Mouse (Mus musculus): ENCODE data around the gene Anxa6. TPM values are rescaled to one million over a fixed set of nuclear protein-coding genes. Genes with fewer than 3 reads are reported as not detected.

Gene Anxa6
- total and polyA plus RNA-seq, 3 experiments = 47.0 to 49.4 TPM; not detected in 1

DNA sequence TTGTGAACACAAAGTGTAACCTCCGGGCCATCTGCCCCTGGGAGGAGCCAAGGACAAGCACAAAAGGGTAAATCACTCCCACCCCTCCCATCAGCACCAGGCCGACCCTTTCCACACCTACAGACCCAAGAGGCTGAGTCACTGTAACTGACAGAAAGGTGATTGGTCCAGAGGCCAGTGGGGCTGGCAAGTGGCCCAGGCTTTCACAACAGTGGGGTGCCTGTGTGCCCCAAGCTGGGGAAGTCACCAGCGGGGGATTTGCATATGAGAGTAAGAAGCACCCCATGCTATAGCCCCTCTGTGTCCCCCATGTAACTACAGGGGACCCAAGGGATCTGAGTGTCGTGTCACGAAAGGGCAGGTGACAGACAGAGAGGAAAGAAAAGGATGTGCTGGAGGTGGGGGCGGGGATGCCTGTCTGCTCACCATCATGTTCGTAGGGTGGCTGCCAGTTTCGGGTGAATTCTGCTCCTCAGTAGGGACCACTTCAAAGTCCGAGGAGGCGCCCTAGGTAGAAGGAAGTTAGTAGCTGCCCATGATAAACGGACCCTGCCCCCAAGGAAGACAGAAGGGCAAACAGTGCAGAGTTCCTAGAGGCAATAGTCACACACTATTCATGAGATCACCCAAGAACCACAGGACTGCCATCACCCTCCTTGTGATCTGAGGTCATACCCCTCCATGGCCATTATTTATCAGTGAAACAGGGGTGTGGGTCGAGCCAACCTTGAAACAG, 97.0 kb downstream of the Anxa6 start (continued):
- TF ChIP-seq USF2 (IDR thresholded peaks at IDR 0.05; ENCODE audit: borderline replicate concordance in 1 of 2, insufficient read depth in 1 of 2, low read depth in 1 of 2, low read length in 2 of 2) (no peak), BHLHE40 (IDR thresholded peaks at IDR 0.05; ENCODE audit: borderline replicate concordance, low read depth, low read length) (no peak), CHD1 (IDR thresholded peaks at IDR 0.05; ENCODE audit: low read depth, low read length) (no peak)

DNA sequence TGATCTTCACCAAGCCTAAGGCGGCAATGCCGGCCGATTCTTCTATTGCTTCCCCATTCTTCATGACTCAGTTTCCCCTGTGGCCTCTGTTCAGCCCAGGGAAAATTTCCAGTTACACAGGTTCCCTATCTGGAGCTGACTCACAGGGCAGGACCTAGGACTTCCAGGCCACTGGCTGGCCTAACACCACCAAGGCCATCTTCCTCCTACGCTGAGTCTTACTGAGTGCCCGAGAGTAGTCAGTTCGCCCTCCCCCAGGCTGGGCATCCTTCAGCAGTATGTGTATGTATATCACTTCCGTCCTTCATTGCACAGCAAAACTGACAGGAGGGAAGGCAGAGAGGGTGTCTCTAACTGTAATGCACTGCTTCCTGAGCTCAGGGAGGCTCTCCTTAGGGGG, 99.0 kb downstream of the Anxa6 start:
- Histone ChIP-seq H3K4me3 (ENCODE audit: control insufficient read depth in 1 of 2, insufficient read depth in 1 of 2, low read depth in 2 of 2, low read length in 2 of 2) (no peak overlapping the region), H3K27me3 (ENCODE audit: control insufficient read depth in 1 of 2, insufficient read depth in 2 of 2, low read length in 2 of 2) (no peaks in the 10 kb centered on the region), H3K79me2 (ENCODE audit: control insufficient read depth, insufficient read depth, low read length, poor library complexity) (no peaks in the 10 kb centered on the region), H3K9ac (ENCODE audit: control insufficient read depth, low read depth, low read length, poor library complexity, severe bottlenecking) (no peak overlapping the region), H3K4me1 (ENCODE audit: control insufficient read depth in 1 of 2, insufficient read depth in 2 of 2, low read length in 2 of 2) (peaks cover 11 to 27% of the 10 kb centered on the region in 2 experiments), H3K36me3 (ENCODE audit: control insufficient read depth in 1 of 2, insufficient read depth in 2 of 2, low read length in 2 of 2) (peaks cover 0 to 18% of the 10 kb centered on the region in 2 experiments; a peak in 3 of 4 replicates), H3K27ac (ENCODE audit: control insufficient read depth, low read depth, low read length) (no peak overlapping the region), H3K9me3 (replicated peaks; ENCODE audit: insufficient read depth, low read length) (no peaks in the 10 kb centered on the region)
- TF ChIP-seq CHD1 (IDR thresholded peaks at IDR 0.05; ENCODE audit: low read depth, low read length) = no peak
- no peak for TF ChIP-seq MAZ (IDR thresholded peaks at IDR 0.05; ENCODE audit: low read depth, low read length)
- TF ChIP-seq SMC3 (IDR thresholded peaks at IDR 0.05; ENCODE audit: low read depth, low read length) = no peak
- no peak for TF ChIP-seq SIN3A (IDR thresholded peaks at IDR 0.05; ENCODE audit: low read length)
- no peak for TF ChIP-seq NELFE (IDR thresholded peaks at IDR 0.05; ENCODE audit: low read depth, low read length)
- no peak for TF ChIP-seq ZC3H11A (IDR thresholded peaks at IDR 0.05; ENCODE audit: low read depth, low read length)
- TF ChIP-seq MXI1 (IDR thresholded peaks at IDR 0.05; ENCODE audit: low read depth, low read length) = no peak
- no peak for TF ChIP-seq USF1 (IDR thresholded peaks at IDR 0.05; ENCODE audit: low read depth, low read length)
- TF ChIP-seq NRF1 (IDR thresholded peaks at IDR 0.05; ENCODE audit: insufficient read depth, low read depth, low read length, poor library complexity, severe bottlenecking) = no peak
- no peak for TF ChIP-seq MYB (IDR thresholded peaks at IDR 0.05; ENCODE audit: low read depth, low read length)
- no peak for TF ChIP-seq HCFC1 (IDR thresholded peaks at IDR 0.05; ENCODE audit: low read depth, low read length)
- no peak for TF ChIP-seq MYC (IDR thresholded peaks at IDR 0.05; ENCODE audit: low read depth, low read length)
- no peak for DNase-seq (ENCODE audit: low read depth, low spot score)

DNA sequence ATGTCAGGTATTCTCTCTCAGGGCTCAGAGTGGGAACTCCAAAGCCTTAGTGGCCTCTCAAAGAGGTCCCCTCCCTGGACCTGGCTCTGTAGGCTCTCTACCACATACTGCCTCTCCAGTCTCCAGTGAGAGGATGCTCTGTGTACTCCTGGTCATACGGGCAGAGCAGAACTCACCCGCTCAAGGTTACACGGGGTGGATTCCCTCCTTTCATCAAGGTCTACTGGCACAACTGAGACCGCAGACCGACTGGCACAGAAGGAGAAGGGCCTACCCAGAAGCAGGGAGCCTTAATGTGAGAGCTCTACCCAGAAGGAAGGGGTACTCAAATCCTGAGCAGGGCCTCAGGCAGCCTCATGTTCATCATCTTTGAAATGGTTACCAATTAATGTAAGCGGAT, 100.7 kb downstream of the Anxa6 start:
- no peak for TF ChIP-seq MAFK (IDR thresholded peaks at IDR 0.05; ENCODE audit: borderline replicate concordance, low read depth, low read length)
- no peak for TF ChIP-seq ELF1 (IDR thresholded peaks at IDR 0.05; ENCODE audit: low read depth, low read length)
- no peak for TF ChIP-seq POLR2AphosphoS5 (IDR thresholded peaks at IDR 0.05; ENCODE audit: borderline replicate concordance, low read depth, low read length)
- peaks cover 11 to 26% of the 10 kb centered on the region in 2 experiments for H3K4me1 ChIP-seq (ENCODE audit: control insufficient read depth in 1 of 2, insufficient read depth in 2 of 2, low read length in 2 of 2)
- no peaks in the 10 kb centered on the region for H3K27me3 ChIP-seq (ENCODE audit: control insufficient read depth in 1 of 2, insufficient read depth in 2 of 2, low read length in 2 of 2)
- H3K79me2 ChIP-seq (ENCODE audit: control insufficient read depth, insufficient read depth, low read length, poor library complexity) = no peaks in the 10 kb centered on the region
- H3K4me3 ChIP-seq (ENCODE audit: control insufficient read depth in 1 of 2, insufficient read depth in 1 of 2, low read depth in 2 of 2, low read length in 2 of 2) = no peak overlapping the region
- H3K27ac ChIP-seq (ENCODE audit: control insufficient read depth, low read depth, low read length) = no peak overlapping the region
- DNase-seq (ENCODE audit: low read depth, low spot score) = no peak
- no peak overlapping the region for H3K9ac ChIP-seq (ENCODE audit: control insufficient read depth, low read depth, low read length, poor library complexity, severe bottlenecking)
- no peaks in the 10 kb centered on the region for H3K9me3 ChIP-seq (replicated peaks; ENCODE audit: insufficient read depth, low read length)
- peaks cover 0 to 18% of the 10 kb centered on the region in 2 experiments; a peak in 3 of 4 replicates for H3K36me3 ChIP-seq (ENCODE audit: control insufficient read depth in 1 of 2, insufficient read depth in 2 of 2, low read length in 2 of 2)
